Mouse (Mus musculus): ENCODE measurements around the gene Ntsr1.

Gene Ntsr1

GRCm38 (mm10) chr2:180508455-180509115 lies 8.8 kb downstream of the Ntsr1 start:
- no peak for DNase-seq

GRCm38 (mm10) chr2:180510867-180511266 lies 11.1 kb downstream of the Ntsr1 start:
- no peak for DNase-seq

- DNase-seq = no peak
Observed at GRCm38 (mm10) chr2:180511875-180512661, 12.3 kb downstream of the Ntsr1 start.

GRCm38 (mm10) chr2:180513019-180513418 lies 13.2 kb downstream of the Ntsr1 start:
- no peak for DNase-seq

GRCm38 (mm10) chr2:180513835-180514234 lies 14.1 kb downstream of the Ntsr1 start:
- DNase-seq = no peak

- no peak for DNase-seq
Observed at GRCm38 (mm10) chr2:180521437-180522221, 21.9 kb downstream of the Ntsr1 start.

GRCm38 (mm10) chr2:180522825-180523224 lies 23.0 kb downstream of the Ntsr1 start:
- no peak for DNase-seq

- no peak for DNase-seq
Observed at GRCm38 (mm10) chr2:180527447-180527846, 27.7 kb downstream of the Ntsr1 start.

GRCm38 (mm10) chr2:180527883-180528282 lies 28.1 kb downstream of the Ntsr1 start:
- no peak for DNase-seq

- DNase-seq = no peak
Observed at GRCm38 (mm10) chr2:180530130-180530529, 30.4 kb downstream of the Ntsr1 start.

- DNase-seq = no peak
Observed at GRCm38 (mm10) chr2:180530584-180530983, 30.8 kb downstream of the Ntsr1 start.

GRCm38 (mm10) chr2:180531671-180532385 lies 32.1 kb downstream of the Ntsr1 start:
- DNase-seq = no peak

GRCm38 (mm10) chr2:180532386-180532995 lies 32.7 kb downstream of the Ntsr1 start:
- DNase-seq = no peak

- DNase-seq = no peak
Observed at GRCm38 (mm10) chr2:180533237-180533636, 33.5 kb downstream of the Ntsr1 start.

- DNase-seq = no peak
Observed at GRCm38 (mm10) chr2:180543675-180544074, 43.9 kb downstream of the Ntsr1 start.

- DNase-seq = no peak
Observed at GRCm38 (mm10) chr2:180545046-180545445, 45.3 kb downstream of the Ntsr1 start.

- DNase-seq = no peak
Observed at GRCm38 (mm10) chr2:180547384-180548106, 47.8 kb downstream of the Ntsr1 start.

- DNase-seq = no peak
Observed at GRCm38 (mm10) chr2:180552340-180552739, 52.6 kb downstream of the Ntsr1 start.

GRCm38 (mm10) chr2:180555219-180555618 lies 55.4 kb downstream of the Ntsr1 start:
- DNase-seq = no peak

- DNase-seq = no peak
Observed at GRCm38 (mm10) chr2:180556470-180556869, 56.7 kb downstream of the Ntsr1 start.

GRCm38 (mm10) chr2:180560245-180560644 lies 60.5 kb downstream of the Ntsr1 start:
- DNase-seq = no peak

GRCm38 (mm10) chr2:180562146-180562545 lies 62.4 kb downstream of the Ntsr1 start:
- DNase-seq = no peak
